Mouse (Mus musculus): ENCODE measurements around the gene Kifc3. TPM values are rescaled to one million over a fixed set of nuclear protein-coding genes. Genes with fewer than 3 reads are reported as not detected.

Kifc3 gene
- polyA plus RNA-seq, 1 experiment from 2014 or later, result 16.4 TPM

GRCm38 (mm10) chr8:95226251-95227150 is 23.9 kb upstream of the Kifc3 start:
- Histone ChIP-seq H3K27ac (ENCODE audit: poor library complexity, severe bottlenecking) (peak overlapping the region; percentile 30; the same call in 1 of the 2 replicates), H3K27me3 (replicated peaks) (no peaks in the 10 kb centered on the region), H3K4me1 (replicated peaks) (peaks cover 15% of the 10 kb centered on the region), H3K36me3 (no peaks in the 10 kb centered on the region), H3K4me3 (no peak overlapping the region), H3K4me2 (peak overlapping the region; percentile 2; the same call in 1 of the 2 replicates), H3K9me3 (replicated peaks) (no peaks in the 10 kb centered on the region), H3K9ac (no peak overlapping the region)
- ATAC-seq (ENCODE audit: insufficient number of reproducible peaks, low FRiP score), result no peak
- 30% methylated on average over 7 of the region's 7 CpGs for WGBS

DNA sequence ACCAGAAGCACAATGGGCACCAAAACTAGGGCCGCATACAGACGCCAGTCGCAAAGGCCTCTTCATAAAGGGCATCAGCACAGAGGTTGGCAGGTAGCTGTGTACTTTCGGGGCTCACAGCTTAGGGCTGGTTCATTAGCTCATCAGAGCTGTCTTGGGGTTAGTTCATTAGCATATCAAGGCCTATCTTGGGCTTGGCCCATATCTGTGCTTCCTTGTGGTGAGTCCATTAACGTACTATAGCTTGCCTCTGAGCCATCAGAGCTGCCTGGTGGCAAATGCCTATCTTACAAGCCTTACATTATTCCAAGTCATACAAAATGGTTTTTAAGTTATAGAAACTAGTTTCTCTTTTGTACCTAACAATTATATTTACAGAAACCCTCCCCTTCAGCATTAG is 21.4 kb upstream of the Kifc3 start:
- Histone ChIP-seq H3K9ac (no peak overlapping the region), H3K4me2 (no peak overlapping the region), H3K9me3 (replicated peaks) (no peaks in the 10 kb centered on the region), H3K27ac (ENCODE audit: poor library complexity, severe bottlenecking) (no peak overlapping the region), H3K4me1 (replicated peaks) (peaks cover 22% of the 10 kb centered on the region), H3K36me3 (no peaks in the 10 kb centered on the region), H3K4me3 (no peak overlapping the region), H3K27me3 (replicated peaks) (no peaks in the 10 kb centered on the region)
- WGBS, result 85% methylated on average over 5 of the region's 5 CpGs
- ATAC-seq (ENCODE audit: insufficient number of reproducible peaks, low FRiP score), result no peak

DNA sequence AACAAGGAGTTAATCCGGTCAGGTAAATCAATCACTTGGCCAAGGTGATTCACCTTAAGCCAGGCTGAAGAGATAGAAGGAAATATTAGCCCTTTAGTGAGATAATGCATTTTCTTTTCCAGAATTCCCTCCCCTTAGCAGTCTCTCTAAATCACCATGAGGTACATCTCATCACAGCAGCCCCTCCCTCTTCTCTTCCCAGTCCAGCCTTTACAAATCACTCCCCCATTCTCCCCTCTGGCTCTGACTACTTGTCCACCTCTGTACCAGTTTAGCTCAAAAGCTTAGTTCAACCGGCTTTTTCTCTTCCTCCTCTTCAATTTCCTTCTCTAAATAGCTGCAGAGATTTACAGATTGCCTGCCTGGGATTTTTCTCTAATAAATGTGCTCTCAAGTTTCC is 18.4 kb upstream of the Kifc3 start:
- Histone ChIP-seq H3K9ac (no peak overlapping the region), H3K27me3 (replicated peaks) (no peaks in the 10 kb centered on the region), H3K4me3 (no peak overlapping the region), H3K4me1 (replicated peaks) (peaks cover 9% of the 10 kb centered on the region), H3K9me3 (replicated peaks) (no peaks in the 10 kb centered on the region), H3K4me2 (no peak overlapping the region), H3K36me3 (no peaks in the 10 kb centered on the region), H3K27ac (ENCODE audit: poor library complexity, severe bottlenecking) (no peak overlapping the region)
- ATAC-seq (ENCODE audit: insufficient number of reproducible peaks, low FRiP score), result no peak
- WGBS, result 22% methylated on average over 2 of the region's 2 CpGs

- H3K9me3 ChIP-seq (replicated peaks), result no peaks in the 10 kb centered on the region
- H3K4me1 ChIP-seq (replicated peaks), result peaks cover 9% of the 10 kb centered on the region
- WGBS, result 37% methylated on average over 7 of the region's 7 CpGs
- H3K4me2 ChIP-seq, result no peak overlapping the region
- no peak overlapping the region for H3K9ac ChIP-seq
- H3K4me3 ChIP-seq, result no peak overlapping the region
- H3K27ac ChIP-seq (ENCODE audit: poor library complexity, severe bottlenecking), result no peak overlapping the region
- peak; percentile 45; the same call in 1 of the 2 replicates for ATAC-seq (ENCODE audit: insufficient number of reproducible peaks, low FRiP score)
- no peaks in the 10 kb centered on the region for H3K27me3 ChIP-seq (replicated peaks)
- H3K36me3 ChIP-seq, result no peaks in the 10 kb centered on the region
Measured at GRCm38 (mm10) chr8:95220571-95220998, 18.0 kb upstream of the Kifc3 start.

- Histone ChIP-seq H3K9ac (no peak overlapping the region), H3K36me3 (no peaks in the 10 kb centered on the region), H3K4me2 (no peak overlapping the region), H3K9me3 (replicated peaks) (no peaks in the 10 kb centered on the region), H3K4me3 (no peak overlapping the region), H3K4me1 (replicated peaks) (peaks cover 11% of the 10 kb centered on the region), H3K27me3 (replicated peaks) (no peaks in the 10 kb centered on the region), H3K27ac (ENCODE audit: poor library complexity, severe bottlenecking) (no peak overlapping the region)
- WGBS, result 89% methylated on average over 8 of the region's 8 CpGs
- no peak for ATAC-seq (ENCODE audit: insufficient number of reproducible peaks, low FRiP score)
Measured at GRCm38 (mm10) chr8:95219623-95220022, 17.0 kb upstream of the Kifc3 start.

- no peak overlapping the region for H3K4me2 ChIP-seq
- H3K4me3 ChIP-seq, result no peak overlapping the region
- no peaks in the 10 kb centered on the region for H3K9me3 ChIP-seq (replicated peaks)
- no peaks in the 10 kb centered on the region for H3K27me3 ChIP-seq (replicated peaks)
- H3K36me3 ChIP-seq, result no peaks in the 10 kb centered on the region
- H3K4me1 ChIP-seq (replicated peaks), result peaks cover 15% of the 10 kb centered on the region
- no peak for ATAC-seq (ENCODE audit: insufficient number of reproducible peaks, low FRiP score)
- no peak overlapping the region for H3K9ac ChIP-seq
- 76% methylated on average over 11 of the region's 11 CpGs for WGBS
- H3K27ac ChIP-seq (ENCODE audit: poor library complexity, severe bottlenecking), result no peak overlapping the region
Measured at GRCm38 (mm10) chr8:95215709-95216360, 13.2 kb upstream of the Kifc3 start.

- Histone ChIP-seq H3K4me1 (replicated peaks) (peaks cover 32% of the 10 kb centered on the region), H3K4me2 (peak overlapping the region; percentile 30), H3K9me3 (replicated peaks) (no peaks in the 10 kb centered on the region), H3K27me3 (replicated peaks) (no peaks in the 10 kb centered on the region), H3K9ac (no peak overlapping the region), H3K27ac (ENCODE audit: poor library complexity, severe bottlenecking) (0 out of 2 replicates have a peak overlapping the region, but pooled peaks have one; percentile 43), H3K36me3 (no peaks in the 10 kb centered on the region), H3K4me3 (no peak overlapping the region)
- WGBS, result 34% methylated on average over 11 of the region's 11 CpGs
- no peak for ATAC-seq (ENCODE audit: insufficient number of reproducible peaks, low FRiP score)
Measured at GRCm38 (mm10) chr8:95209924-95210323, 7.3 kb upstream of the Kifc3 start.

GRCm38 (mm10) chr8:95205946-95206345 is 3.3 kb upstream of the Kifc3 start:
- WGBS, result 9% methylated on average over 8 of the region's 8 CpGs
- no peak overlapping the region for H3K27ac ChIP-seq (ENCODE audit: poor library complexity, severe bottlenecking)
- no peak for ATAC-seq (ENCODE audit: insufficient number of reproducible peaks, low FRiP score)

DNA sequence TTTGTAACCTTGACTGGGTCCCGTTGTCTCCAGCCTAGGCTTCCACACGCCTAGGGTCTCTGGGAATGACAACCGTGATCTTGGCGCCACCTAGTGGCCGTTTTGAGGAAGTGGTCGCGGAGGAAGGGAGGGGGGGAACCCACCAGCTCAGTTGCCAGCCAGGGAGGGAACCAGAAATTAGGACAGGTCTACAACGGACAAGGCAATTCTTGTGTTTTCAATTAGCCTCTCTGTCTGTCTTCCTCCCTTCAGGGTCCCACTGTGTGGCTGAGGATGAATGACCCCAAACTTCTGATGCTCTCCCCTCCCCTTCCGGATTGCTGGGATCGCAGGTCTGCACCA is 1.4 kb upstream of the Kifc3 start:
- peak; percentile 71 for ATAC-seq (ENCODE audit: insufficient number of reproducible peaks, low FRiP score)
- H3K27ac ChIP-seq (ENCODE audit: poor library complexity, severe bottlenecking), result no peak overlapping the region
- peak overlapping the region; percentile 33 for H3K4me2 ChIP-seq

More at GRCm38 (mm10) chr8:95205946-95206345, 3.3 kb upstream of the Kifc3 start:
- Histone ChIP-seq H3K4me3 (no peak overlapping the region), H3K4me2 (no peak overlapping the region), H3K9me3 (replicated peaks) (no peaks in the 10 kb centered on the region), H3K36me3 (no peaks in the 10 kb centered on the region), H3K4me1 (replicated peaks) (peaks cover 32% of the 10 kb centered on the region), H3K9ac (no peak overlapping the region), H3K27me3 (replicated peaks) (peaks cover 11% of the 10 kb centered on the region; the same call in 1 of the 2 replicates)

DNA sequence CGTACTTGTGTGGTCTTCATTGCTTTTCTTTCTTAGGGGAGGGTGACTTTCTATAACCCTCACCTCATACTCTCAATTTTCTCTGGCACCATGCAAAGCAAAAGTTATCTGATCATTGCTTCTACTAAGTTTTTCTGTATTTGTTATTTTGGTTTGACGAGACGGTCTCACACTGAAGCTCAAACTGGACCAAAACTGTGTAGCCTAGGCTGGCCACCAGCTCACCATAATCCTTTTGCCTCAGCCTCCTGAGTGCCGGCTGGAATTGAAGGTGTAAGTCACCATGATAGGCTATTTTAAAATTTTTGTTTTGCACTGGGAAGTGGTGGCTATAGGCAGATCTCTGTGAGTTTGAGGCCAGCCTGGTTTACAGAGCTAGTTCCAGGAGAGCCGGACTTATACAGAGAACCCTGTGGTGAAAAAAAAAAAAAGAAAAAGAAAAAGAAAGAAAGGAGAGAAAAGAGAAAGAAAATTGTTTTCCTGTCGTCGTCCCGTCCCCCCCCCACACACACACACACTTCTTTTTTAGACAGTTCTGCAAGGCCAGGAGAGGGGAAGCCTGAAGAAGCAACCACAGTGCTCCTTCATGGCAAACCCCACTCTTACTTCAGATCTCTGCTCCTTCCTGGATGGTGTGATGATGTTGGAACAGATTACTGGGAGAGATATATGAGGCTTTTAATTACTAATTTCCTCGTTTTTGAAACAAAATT is 870 bp upstream of the Kifc3 start:
- H3K27me3 ChIP-seq (replicated peaks), result peaks cover 11% of the 10 kb centered on the region; the same call in 1 of the 2 replicates
- ATAC-seq (ENCODE audit: insufficient number of reproducible peaks, low FRiP score), result no peak
- H3K4me3 ChIP-seq, result no peak overlapping the region
- no peak overlapping the region for H3K27ac ChIP-seq (ENCODE audit: poor library complexity, severe bottlenecking)
- no peak overlapping the region for H3K9ac ChIP-seq
- H3K4me1 ChIP-seq (replicated peaks), result peaks cover 16% of the 10 kb centered on the region
- H3K9me3 ChIP-seq (replicated peaks), result no peaks in the 10 kb centered on the region
- H3K36me3 ChIP-seq, result no peaks in the 10 kb centered on the region
- WGBS, result 45% methylated on average over 9 of the region's 9 CpGs
- H3K4me2 ChIP-seq, result no peak overlapping the region

More for the DNA sequence above, 1.4 kb upstream of the Kifc3 start:
- H3K36me3 ChIP-seq, result no peaks in the 10 kb centered on the region
- no peaks in the 10 kb centered on the region for H3K9me3 ChIP-seq (replicated peaks)
- H3K4me3 ChIP-seq, result no peak overlapping the region
- peaks cover 11% of the 10 kb centered on the region; the same call in 1 of the 2 replicates for H3K27me3 ChIP-seq (replicated peaks)
- peaks cover 16% of the 10 kb centered on the region for H3K4me1 ChIP-seq (replicated peaks)
- no peak overlapping the region for H3K9ac ChIP-seq
- 19% methylated on average over 10 of the region's 10 CpGs for WGBS

Data from heart, embryonic 12.5 days (tissue).